7 mouse cellular contexts compared by ENCODE assay signal in the genomic region with DNA sequence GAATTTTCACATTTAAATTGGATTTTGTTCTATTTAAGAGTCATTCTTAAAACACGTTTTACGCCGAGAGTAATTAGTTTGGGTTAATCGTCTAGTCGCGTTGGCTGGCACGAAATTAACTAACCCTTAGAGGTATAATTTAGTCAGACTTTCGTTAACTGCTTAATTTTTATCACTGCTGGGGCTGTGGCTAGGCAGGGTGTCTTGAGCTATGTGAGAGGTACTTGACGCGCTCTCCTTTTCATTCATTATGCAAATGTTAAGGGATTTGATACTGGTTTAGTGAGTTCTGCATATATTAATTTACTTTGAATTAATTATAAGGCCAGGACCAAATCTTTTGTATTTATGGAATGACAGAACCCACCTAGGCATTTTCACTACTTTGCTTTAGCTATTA. TPM values are rescaled to one million over a fixed set of nuclear protein-coding genes. Genes with fewer than 3 reads are reported as not detected.
A peak's percentile ranks its signal among the peaks of the same experiment; 100 is the strongest.
DNase-seq lines count a peak whose midpoint lies in the region; ATAC-seq and TF ChIP-seq lines count a peak whose summit lies in the region.

No protein-coding gene starts in this region.

- no peak overlapping the region; the same call in 1 of the 2 replicates for H3K9ac ChIP-seq in liver, adult 2 months (ENCODE audit: low read depth, low read length)
- peak overlapping the region; percentile 65 for H3K9ac ChIP-seq in stomach, postnatal 0 days (ENCODE audit: low read length)

- no peaks in the 10 kb centered on the region for H3K4me1 ChIP-seq in thymus, adult 2 months (replicated peaks; ENCODE audit: control insufficient read depth, insufficient read depth, low read length)
- H3K4me1 ChIP-seq in forebrain, embryonic 10.5 days = peaks cover 15% of the 10 kb centered on the region
- H3K4me1 ChIP-seq in liver, adult 2 months (ENCODE audit: control insufficient read depth, insufficient read depth, low read length) = peaks cover 6% of the 10 kb centered on the region
- H3K4me1 ChIP-seq in stomach, postnatal 0 days (replicated peaks; ENCODE audit: control insufficient read depth, insufficient read depth) = no peaks in the 10 kb centered on the region

- no peak for DNase-seq in thymus, adult 2 months
- DNase-seq in thymus, postnatal 25 days = no peak
- no peak for DNase-seq in forebrain, embryonic 10.5 days (ENCODE audit: extremely low spot score, low spot score)
- DNase-seq in liver, adult 2 months (ENCODE audit: extremely low read depth, low read depth, low spot score) = no peak
- no peak for DNase-seq in stomach, postnatal 0 days (ENCODE audit: low spot score)
- no peak for DNase-seq in urinary bladder, postnatal 14 days (ENCODE audit: low spot score)
- no peak for DNase-seq in cerebellum, adult 8-10 months

- no peak overlapping the region for H3K27ac ChIP-seq in thymus, adult 2 months (ENCODE audit: control insufficient read depth, insufficient read depth, low read length)
- peak overlapping the region; percentile 92 for H3K27ac ChIP-seq in forebrain, embryonic 10.5 days
- peak overlapping the region; percentile 57 for H3K27ac ChIP-seq in liver, adult 2 months (replicated peaks; ENCODE audit: insufficient read depth, low read depth, low read length)
- peak overlapping the region; percentile 71; the same call in 1 of the 2 replicates for H3K27ac ChIP-seq in stomach, postnatal 0 days (replicated peaks)

- TF ChIP-seq EP300 in stomach, postnatal 0 days (optimal IDR thresholded peaks at IDR 0.05) = no peak

- no peaks in the 10 kb centered on the region for H3K9me3 ChIP-seq in forebrain, embryonic 10.5 days
- no peaks in the 10 kb centered on the region for H3K9me3 ChIP-seq in stomach, postnatal 0 days (ENCODE audit: control insufficient read depth, low read length)

- 4% methylated on average over 10 of the region's 10 CpGs for WGBS in thymus, adult 2 months
- 2% methylated on average over 10 of the region's 10 CpGs for WGBS in forebrain, embryonic 10.5 days
- WGBS in liver, adult 2 months = 3% methylated on average over 10 of the region's 10 CpGs
- WGBS in stomach, postnatal 0 days = 3% methylated on average over 10 of the region's 10 CpGs

- peaks cover 18% of the 10 kb centered on the region for H3K36me3 ChIP-seq in thymus, adult 2 months (ENCODE audit: control insufficient read depth, insufficient read depth, low read length)
- peaks cover 28% of the 10 kb centered on the region for H3K36me3 ChIP-seq in forebrain, embryonic 10.5 days (replicated peaks)
- H3K36me3 ChIP-seq in liver, adult 2 months (ENCODE audit: control insufficient read depth, insufficient read depth, low read length) = peaks cover 20% of the 10 kb centered on the region; the same call in 1 of the 2 replicates
- H3K36me3 ChIP-seq in stomach, postnatal 0 days (ENCODE audit: control insufficient read depth, insufficient read depth, low read length) = 0 out of 2 replicates have a peak, but pooled peaks cover 5% of the 10 kb centered on the region

- H3K4me3 ChIP-seq in thymus, adult 2 months (ENCODE audit: control insufficient read depth, insufficient read depth, low read length) = peak overlapping the region; percentile 47
- H3K4me3 ChIP-seq in forebrain, embryonic 10.5 days = peak overlapping the region; percentile 72
- H3K4me3 ChIP-seq in liver, adult 2 months (ENCODE audit: insufficient read depth, low read depth, low read length) = peak overlapping the region; percentile 60; the same call in 1 of the 2 replicates
- peak overlapping the region; percentile 86 for H3K4me3 ChIP-seq in stomach, postnatal 0 days (ENCODE audit: low read depth, low read length)

- H3K27me3 ChIP-seq in thymus, adult 2 months (ENCODE audit: control insufficient read depth, insufficient read depth, low read length) = no peaks in the 10 kb centered on the region
- H3K27me3 ChIP-seq in forebrain, embryonic 10.5 days (ENCODE audit: poor library complexity, severe bottlenecking) = no peaks in the 10 kb centered on the region
- no peaks in the 10 kb centered on the region for H3K27me3 ChIP-seq in liver, adult 2 months (ENCODE audit: control insufficient read depth, insufficient read depth, low read length)
- H3K27me3 ChIP-seq in stomach, postnatal 0 days (ENCODE audit: control insufficient read depth, insufficient read depth, low read length) = no peaks in the 10 kb centered on the region

- TF ChIP-seq POLR2A in thymus, adult 2 months (IDR thresholded peaks at IDR 0.05; ENCODE audit: control insufficient read depth, extremely low read depth, insufficient read depth, low read length, poor library complexity) = no peak
- no peak for TF ChIP-seq POLR2A in liver, adult 2 months (IDR thresholded peaks at IDR 0.05; ENCODE audit: extremely low read depth, insufficient read depth, low read length)

- peak overlapping the region; percentile 60 for H3K4me2 ChIP-seq in stomach, postnatal 0 days (replicated peaks; ENCODE audit: low read depth)

- ATAC-seq in stomach, postnatal 0 days (ENCODE audit: low FRiP score, low TSS enrichment) = no peak

- peaks cover 5% of the 10 kb centered on the region; the same call in 1 of the 2 replicates for H3K79me2 ChIP-seq in liver, adult 2 months (ENCODE audit: control insufficient read depth, insufficient read depth, low read length)

- no peak for TF ChIP-seq CTCF in thymus, adult 2 months (IDR thresholded peaks at IDR 0.05; ENCODE audit: borderline replicate concordance, control insufficient read depth, extremely low read depth, insufficient read depth, low read length, poor library complexity)
- no peak for TF ChIP-seq CTCF in liver, adult 2 months (IDR thresholded peaks at IDR 0.05; ENCODE audit: low read depth, low read length)
- TF ChIP-seq CTCF in stomach, postnatal 0 days (IDR thresholded peaks at IDR 0.05; ENCODE audit: low read depth) = no peak

RNA-seq across cellular contexts. Expression of a gene that starts 0.6 kb away (rescaled TPM):
- 104 and 115 TPM in 2 replicates for polyA plus RNA-seq in thymus, adult 2 months (2012; rRNA removed)
- 206 and 215 TPM in 2 replicates for polyA plus RNA-seq in forebrain, embryonic 10.5 days (2016; fragmentation: Nextera tagmentation; extraction: Ambion mirVana)
- 228 and 240 TPM in 2 replicates for total RNA-seq in liver, adult 2 months (2014; rRNA removed)
- 161 and 173 TPM in 2 replicates for polyA plus RNA-seq in liver, adult 2 months (2012; rRNA removed)
- polyA plus RNA-seq in stomach, postnatal 0 days (2015; fragmentation: Nextera tagmentation; extraction: Ambion mirVana) = 184 and 198 TPM in 2 replicates

RNA-seq across cellular contexts. Expression of a gene that starts 21.8 kb away (rescaled TPM):
- polyA plus RNA-seq in thymus, adult 2 months (2012; rRNA removed) = 2.0 and 2.9 TPM in 2 replicates
- 0.21 and 0.38 TPM in 2 replicates for polyA plus RNA-seq in forebrain, embryonic 10.5 days (2016; fragmentation: Nextera tagmentation; extraction: Ambion mirVana)
- total RNA-seq in liver, adult 2 months (2014; rRNA removed) = 0.40 TPM in 1 of 2 replicates, not detected in the other
- polyA plus RNA-seq in liver, adult 2 months (2012; rRNA removed) = 0.29 TPM in 1 of 2 replicates, not detected in the other
- 22.0 and 22.2 TPM in 2 replicates for polyA plus RNA-seq in stomach, postnatal 0 days (2015; fragmentation: Nextera tagmentation; extraction: Ambion mirVana)

RNA-seq across cellular contexts. Expression of a gene that starts 37.5 kb away (rescaled TPM):
- polyA plus RNA-seq in thymus, adult 2 months (2012; rRNA removed) = 6.8 and 7.2 TPM in 2 replicates
- 0.34 and 1.1 TPM in 2 replicates for polyA plus RNA-seq in forebrain, embryonic 10.5 days (2016; fragmentation: Nextera tagmentation; extraction: Ambion mirVana)
- total RNA-seq in liver, adult 2 months (2014; rRNA removed) = not detected in 2 replicates
- polyA plus RNA-seq in liver, adult 2 months (2012; rRNA removed) = 0.02 TPM in 1 of 2 replicates, not detected in the other
- 0.25 and 0.33 TPM in 2 replicates for polyA plus RNA-seq in stomach, postnatal 0 days (2015; fragmentation: Nextera tagmentation; extraction: Ambion mirVana)
